Mouse (Mus musculus) neural tube, postnatal 0 days (tissue): ENCODE results near the gene Igfbp4. TPM values are rescaled to one million over a fixed set of nuclear protein-coding genes. Genes with fewer than 3 reads are reported as not detected.

Experiments
- polyA plus RNA-seq: library from polyadenylated mRNA; unstranded; fragments of >200 nt; fragmentation: Nextera tagmentation; extraction: Ambion mirVana; gene quantifications from 2 replicates; pipeline ENCODE4 v1.2.1, GENCODE M21; 2015

Gene Igfbp4
- polyA plus RNA-seq, result 108 and 116 TPM in 2 replicates

GRCm38 (mm10) chr11:99041051-99041729 lies at the start of gene Igfbp4:
Igfbp4 (plus strand) TSS chr11:99041244.

GRCm38 (mm10) chr11:99023500-99024467 lies 17.3 kb upstream of the Igfbp4 start, which contains the start of gene Top2a:
Top2a (minus strand) TSS chr11:99024189.

GRCm38 (mm10) chr11:99089077-99089601 lies 48.1 kb downstream of the Igfbp4 start, which contains the start of gene Tns4:
Tns4 (minus strand) TSS chr11:99089306.

Other genes starting within 250 kb of the Igfbp4 start
- 31.5 and 32.2 TPM in 2 replicates for gene Msl1, start 245.7 kb upstream of the Igfbp4 start, polyA plus RNA-seq
- 34.2 and 37.0 TPM in 2 replicates for gene Casc3, start 236.3 kb upstream of the Igfbp4 start, polyA plus RNA-seq
- gene Rapgefl1, start 204.5 kb upstream of the Igfbp4 start, polyA plus RNA-seq, result 14.0 and 19.0 TPM in 2 replicates
- 3.1 and 4.0 TPM in 2 replicates for gene Wipf2, start 177.6 kb upstream of the Igfbp4 start, polyA plus RNA-seq
- gene Cdc6, start 133.4 kb upstream of the Igfbp4 start, polyA plus RNA-seq, result 1.8 and 2.1 TPM in 2 replicates
- 10.5 and 13.9 TPM in 2 replicates for gene Rara, start 113.4 kb upstream of the Igfbp4 start, polyA plus RNA-seq
- 4.8 and 5.7 TPM in 2 replicates for gene Gjd3, start 58.2 kb upstream of the Igfbp4 start, polyA plus RNA-seq
- 15.8 and 18.3 TPM in 2 replicates for gene Top2a, start 17.1 kb upstream of the Igfbp4 start, polyA plus RNA-seq
- 0.08 TPM in 1 of 2 replicates, not detected in the other for gene Tns4, start 48.1 kb downstream of the Igfbp4 start, polyA plus RNA-seq
- gene Ccr7, start 113.8 kb downstream of the Igfbp4 start, polyA plus RNA-seq, result not detected in 2 replicates
- gene Smarce1, start 189.8 kb downstream of the Igfbp4 start, polyA plus RNA-seq, result 120 and 139 TPM in 2 replicates
- 14.1 and 15.5 TPM in 2 replicates for gene Krt222, start 202.8 kb downstream of the Igfbp4 start, polyA plus RNA-seq
- 0.13 TPM in 1 of 2 replicates, not detected in the other for gene Krt24, start 244.0 kb downstream of the Igfbp4 start, polyA plus RNA-seq